Mouse (Mus musculus): ENCODE data around the gene Olfr263.

Olfr263 gene

GRCm38 (mm10) chr13:21170431-21171155 lies 41.2 kb downstream of the Olfr263 start:
- no peak for DNase-seq

GRCm38 (mm10) chr13:21171156-21171530 lies 41.7 kb downstream of the Olfr263 start:
- DNase-seq = peak; percentile 58

GRCm38 (mm10) chr13:21171600-21172150 lies 42.2 kb downstream of the Olfr263 start:
- DNase-seq = no peak

- DNase-seq = peak; percentile 72
These were observed 43.0 kb downstream of the Olfr263 start for GRCm38 (mm10) chr13:21172241-21173027.

- peak; percentile 46 for DNase-seq
These were observed 43.6 kb downstream of the Olfr263 start for GRCm38 (mm10) chr13:21173072-21173471.

GRCm38 (mm10) chr13:21176733-21177132 lies 47.3 kb downstream of the Olfr263 start:
- no peak for DNase-seq

- DNase-seq = no peak
These were observed 48.2 kb downstream of the Olfr263 start for GRCm38 (mm10) chr13:21177657-21178056.

GRCm38 (mm10) chr13:21178364-21178763 lies 48.9 kb downstream of the Olfr263 start:
- no peak for DNase-seq

GRCm38 (mm10) chr13:21179367-21179723 lies 49.9 kb downstream of the Olfr263 start, which contains the start of gene Trim27:
Trim27 (plus strand) TSS chr13:21179445.
- peak; percentile 58 for DNase-seq

GRCm38 (mm10) chr13:21179724-21180550 lies 50.5 kb downstream of the Olfr263 start:
- DNase-seq = peak; percentile 86

GRCm38 (mm10) chr13:21180551-21181530 lies 51.4 kb downstream of the Olfr263 start:
- DNase-seq = peak; percentile 85

- no peak for DNase-seq
These were observed 52.6 kb downstream of the Olfr263 start for GRCm38 (mm10) chr13:21181996-21182395.

- DNase-seq = no peak
These were observed 53.6 kb downstream of the Olfr263 start for GRCm38 (mm10) chr13:21183066-21183465.

- no peak for DNase-seq
These were observed 54.2 kb downstream of the Olfr263 start for GRCm38 (mm10) chr13:21183661-21184060.

GRCm38 (mm10) chr13:21185521-21185920 lies 56.1 kb downstream of the Olfr263 start:
- DNase-seq = no peak

All from thymus, postnatal 4 days (tissue).